Mouse (Mus musculus) duodenum, adult 2 months (tissue): ENCODE results near the gene Il2ra. TPM values are rescaled to one million over a fixed set of nuclear protein-coding genes. Genes with fewer than 3 reads are reported as not detected.

Experiments
- polyA plus RNA-seq: library from polyadenylated mRNA; depleted of rRNA; stranded (reverse); fragments of >200 nt; gene quantifications from 2 replicates; pipeline ENCODE4 v1.2.3, GENCODE M21; 2012; ENCODE audit warnings: low replicate concordance; rRNA removed

Gene Il2ra
- polyA plus RNA-seq: 0.02 and 0.14 TPM in 2 replicates

DNA sequence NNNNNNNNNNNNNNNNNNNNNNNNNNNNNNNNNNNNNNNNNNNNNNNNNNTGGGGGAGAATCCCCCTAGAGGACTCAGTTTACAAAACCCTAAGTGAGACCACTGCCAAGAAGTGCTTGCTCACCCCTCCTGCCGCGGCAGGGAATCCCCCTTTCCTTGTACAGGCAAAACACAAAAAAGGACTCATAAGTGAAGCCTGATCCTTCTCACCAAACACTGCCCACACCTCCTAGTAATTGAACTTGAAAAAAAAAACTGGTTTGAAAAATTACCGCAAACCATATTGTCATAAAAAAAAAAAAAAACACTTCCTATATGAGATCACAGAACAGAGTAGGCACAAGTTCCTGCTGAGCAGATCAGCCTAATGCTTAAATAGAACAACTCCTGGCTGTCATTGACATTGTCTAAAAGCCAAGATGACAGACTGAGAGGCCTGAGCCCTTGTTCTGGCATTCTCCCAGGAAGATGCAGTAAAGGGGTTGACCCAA, at the start of gene Il2ra:
Il2ra (plus strand) TSS at position 357 of the 491 bp plus-strand sequence.

DNA sequence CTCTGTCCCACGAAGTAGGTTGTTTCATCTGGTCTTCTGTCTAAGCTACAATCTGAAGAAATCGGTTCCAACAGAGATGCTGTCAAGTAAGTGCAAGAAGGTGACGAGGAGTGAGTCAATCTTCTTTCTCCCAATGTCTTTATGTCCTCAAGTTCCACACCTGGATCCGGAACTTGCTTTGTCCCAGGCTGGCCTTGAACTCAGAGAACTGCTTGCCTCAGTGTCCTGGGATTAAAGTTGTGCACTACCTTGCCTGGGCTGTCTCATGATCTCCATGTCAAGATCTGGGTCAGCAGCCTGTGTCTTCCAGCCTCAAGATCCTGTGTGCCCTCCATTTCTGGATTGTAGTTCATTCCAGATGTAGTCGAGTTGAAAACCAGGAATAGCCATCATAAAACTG, 38.6 kb upstream of the Il2ra start, which contains the start of gene Rbm17:
Rbm17 (minus strand) TSS at position 101 of the 400 bp plus-strand sequence.

DNA sequence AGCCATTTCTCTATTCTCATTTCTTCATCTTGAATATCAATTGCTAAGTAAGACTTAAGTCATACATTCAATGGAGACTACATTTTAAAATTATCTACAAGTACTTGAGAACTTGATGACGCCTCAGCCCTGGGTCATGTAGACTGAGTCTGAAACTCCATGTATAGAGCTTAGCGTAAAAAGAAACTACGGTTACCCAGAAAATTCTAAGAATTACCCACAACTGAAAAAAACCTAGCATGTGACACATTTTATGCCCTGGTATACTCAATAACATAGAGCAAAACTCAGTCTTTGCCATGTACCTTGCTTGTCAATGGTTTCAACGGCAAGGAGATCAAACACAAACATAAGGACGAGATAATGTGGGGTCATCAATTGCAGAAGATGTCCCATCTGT, 16.7 kb upstream of the Il2ra start, which contains the start of gene Gm17490:
Gm17490 (minus strand) TSS at position 375 of the 400 bp plus-strand sequence.

DNA sequence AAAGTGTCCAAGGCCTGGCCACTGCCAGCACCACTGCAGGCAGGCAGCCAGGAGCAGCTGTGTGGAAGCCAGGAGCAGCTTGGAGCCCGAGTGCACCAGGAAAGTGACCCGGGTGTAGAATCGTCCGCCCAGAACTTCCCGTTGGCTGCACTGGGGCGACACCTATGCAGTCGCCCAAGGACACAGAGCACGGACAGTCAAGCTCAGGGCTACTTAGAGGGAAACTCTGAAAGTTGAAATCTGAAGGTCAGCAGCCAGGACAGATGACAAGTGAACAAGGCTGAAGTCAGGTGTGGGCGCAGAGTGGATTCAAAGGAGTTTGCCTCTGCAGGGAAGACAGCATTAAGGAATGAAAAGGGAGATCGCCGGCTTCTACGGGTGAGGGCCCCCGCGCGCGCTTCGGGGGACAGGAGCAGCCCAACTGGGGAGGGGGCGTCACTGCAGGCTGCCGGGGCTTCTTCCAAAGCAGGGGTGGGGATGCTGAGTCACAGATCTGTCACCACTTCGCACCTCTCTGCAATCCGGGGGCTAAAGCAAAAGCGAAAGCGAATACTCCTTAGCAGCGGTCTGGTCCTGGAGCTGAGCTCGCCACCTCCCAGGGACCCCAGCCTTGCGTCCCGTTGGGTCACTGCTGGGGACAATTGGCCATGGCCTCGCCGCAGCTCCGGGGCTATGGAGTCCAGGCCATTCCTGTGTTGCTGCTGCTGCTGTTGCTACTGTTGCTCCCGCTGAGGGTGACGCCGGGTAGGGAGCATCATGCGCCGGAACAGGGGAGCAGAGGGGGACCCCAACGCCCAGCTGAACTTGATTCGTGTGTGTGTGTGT, 62.8 kb downstream of the Il2ra start, which contains the start of gene Il15ra:
Il15ra (plus strand) TSS at position 90 of the 825 bp plus-strand sequence.

Other genes with a start within 250 kb of the Il2ra start
- 3.7 and 15.7 TPM in 2 replicates for gene Pfkfb3, start 88.7 kb upstream of the Il2ra start, polyA plus RNA-seq
- 10.2 and 14.3 TPM in 2 replicates for gene Rbm17, start 38.7 kb upstream of the Il2ra start, polyA plus RNA-seq
- not detected in 2 replicates for gene Gm17490, start 16.5 kb upstream of the Il2ra start, polyA plus RNA-seq
- gene Il15ra, start 62.5 kb downstream of the Il2ra start, polyA plus RNA-seq: 23.5 and 34.5 TPM in 2 replicates
- gene Fbh1, start 134.8 kb downstream of the Il2ra start, polyA plus RNA-seq: 16.7 and 30.7 TPM in 2 replicates
- gene Ankrd16, start 135.1 kb downstream of the Il2ra start, polyA plus RNA-seq: 29.6 and 31.0 TPM in 2 replicates